ENCODE assay signal across 24 mouse cellular contexts in genomic region chr9:111453895-111454294, GRCm38 (mm10). TPM values are rescaled to one million over a fixed set of nuclear protein-coding genes. Genes with fewer than 3 reads are reported as not detected.
DNase-seq lines count a peak whose midpoint lies in the region; ATAC-seq and TF ChIP-seq lines count a peak whose summit lies in the region.
"Had no signal": no experiment of that assay in that cellular context is flagged by ENCODE, and none has a peak within 500 bp of the region (broad histone marks: within the 10 kb centered on the region; RNA-seq: fewer than 3 reads in every experiment).

No protein-coding gene starts in this region.

- H3K9me3 ChIP-seq in embryonic facial prominence, embryonic 13.5 days, result no peaks in the 10 kb centered on the region
- no peaks in the 10 kb centered on the region for H3K9me3 ChIP-seq in midbrain, embryonic 10.5 days (replicated peaks)
- H3K9me3 ChIP-seq: forebrain, embryonic 10.5 days; forebrain, embryonic 13.5 days; heart, embryonic 12.5 days; heart, embryonic 15.5 days; hindbrain, embryonic 15.5 days; intestine, embryonic 15.5 days had no signal

- DNase-seq in frontal cortex, postnatal 14 days (ENCODE audit: low spot score in 2 of 2), result no peak
- no peak for DNase-seq in layer of hippocampus, adult 2 months (ENCODE audit: low spot score in 2 of 2)
- DNase-seq in layer of hippocampus, adult 9-11 months, result no peak
- DNase-seq in cerebellum, adult 11 months, result no peak
- no peak for DNase-seq in midbrain, embryonic 10.5 days (ENCODE audit: low spot score)
- DNase-seq: adrenal gland, adult 8-10 months; adrenal gland, postnatal 25 days; cerebellum, adult 18-20 months; cerebellum, adult 9-10 months; cerebellum, postnatal 14 days; gastrocnemius, postnatal 25 days; heart, postnatal 10 days; heart, postnatal 36 days had no signal

- H3K4me3 ChIP-seq in layer of hippocampus, adult 2 months, result no peak overlapping the region
- H3K4me3 ChIP-seq in embryonic facial prominence, embryonic 13.5 days, result no peak overlapping the region
- no peak overlapping the region for H3K4me3 ChIP-seq in midbrain, embryonic 10.5 days
- H3K4me3 ChIP-seq: forebrain, embryonic 10.5 days; forebrain, embryonic 13.5 days; heart, embryonic 12.5 days; heart, embryonic 15.5 days; hindbrain, embryonic 15.5 days; intestine, embryonic 15.5 days had no signal

- H3K4me2 ChIP-seq in embryonic facial prominence, embryonic 13.5 days, result no peak overlapping the region
- H3K4me2 ChIP-seq: forebrain, embryonic 13.5 days; heart, embryonic 12.5 days; heart, embryonic 15.5 days; hindbrain, embryonic 15.5 days; intestine, embryonic 15.5 days had no signal

- H3K27ac ChIP-seq in layer of hippocampus, adult 2 months, result 0 out of 2 replicates have a peak overlapping the region, but pooled peaks have one; percentile 10
- H3K27ac ChIP-seq in embryonic facial prominence, embryonic 13.5 days, result 0 out of 2 replicates have a peak overlapping the region, but pooled peaks have one; percentile 28
- no peak overlapping the region for H3K27ac ChIP-seq in midbrain, embryonic 10.5 days (replicated peaks)
- H3K27ac ChIP-seq: forebrain, embryonic 10.5 days; forebrain, embryonic 13.5 days; heart, embryonic 15.5 days; hindbrain, embryonic 15.5 days; intestine, embryonic 15.5 days had no signal

- H3K4me1 ChIP-seq in embryonic facial prominence, embryonic 13.5 days, result peaks cover 14% of the 10 kb centered on the region
- peaks cover 4% of the 10 kb centered on the region; the same call in 1 of the 2 replicates for H3K4me1 ChIP-seq in midbrain, embryonic 10.5 days
- H3K4me1 ChIP-seq: forebrain, embryonic 10.5 days; heart, embryonic 15.5 days; hindbrain, embryonic 15.5 days; intestine, embryonic 15.5 days had no signal

- no peak overlapping the region for H3K9ac ChIP-seq in embryonic facial prominence, embryonic 13.5 days
- H3K9ac ChIP-seq: forebrain, embryonic 13.5 days; heart, embryonic 12.5 days; heart, embryonic 15.5 days; hindbrain, embryonic 15.5 days; intestine, embryonic 15.5 days had no signal

- ATAC-seq in frontal cortex, adult (ENCODE audit: low TSS enrichment), result peak; percentile 2; the same call in 1 of the 2 replicates
- no peak for ATAC-seq in embryonic facial prominence, embryonic 13.5 days (ENCODE audit: insufficient number of reproducible peaks, insufficient read depth, low FRiP score, low TSS enrichment, low read depth)
- 0 out of 2 replicates have a peak, but pooled peaks have one; percentile 55 for ATAC-seq in megakaryocyte progenitor cell, adult 5-6 weeks (replicated peaks; ENCODE audit: poor library complexity)
- ATAC-seq: activated CD4-positive, CD25-positive, alpha-beta regulatory T cell, adult 4 months; forebrain, embryonic 13.5 days; forebrain, embryonic 16.5 days; intestine, embryonic 15.5 days had no signal

- no peaks in the 10 kb centered on the region for H3K36me3 ChIP-seq in embryonic facial prominence, embryonic 13.5 days
- H3K36me3 ChIP-seq in midbrain, embryonic 10.5 days, result no peaks in the 10 kb centered on the region
- H3K36me3 ChIP-seq: forebrain, embryonic 10.5 days; heart, embryonic 12.5 days; heart, embryonic 15.5 days; hindbrain, embryonic 15.5 days; intestine, embryonic 15.5 days had no signal

- no peak for TF ChIP-seq CTCF in layer of hippocampus, adult 2 months (conservative IDR thresholded peaks at IDR 0.05)

- WGBS in embryonic facial prominence, embryonic 13.5 days, result 53% methylated on average over 3 of the region's 3 CpGs
- WGBS in midbrain, embryonic 10.5 days, result 88% methylated on average over 3 of the region's 3 CpGs

- H3K27me3 ChIP-seq in embryonic facial prominence, embryonic 13.5 days, result no peaks in the 10 kb centered on the region
- H3K27me3 ChIP-seq in midbrain, embryonic 10.5 days (ENCODE audit: low read depth, poor library complexity, severe bottlenecking), result peaks cover 4% of the 10 kb centered on the region; the same call in 1 of the 2 replicates
- H3K27me3 ChIP-seq: heart, embryonic 12.5 days; heart, embryonic 15.5 days; hindbrain, embryonic 15.5 days; intestine, embryonic 15.5 days had no signal

RNA-seq across cellular contexts. Expression of gene Dclk3, which starts 15.0 kb away (rescaled TPM):
- total RNA-seq in layer of hippocampus, adult 2 months (2021), result 10 to 100 TPM; 14.4 to 19.3 TPM
- polyA plus RNA-seq in embryonic facial prominence, embryonic 13.5 days (2015; fragmentation: Nextera tagmentation; extraction: Ambion mirVana), result 4.4 and 5.6 TPM in 2 replicates
- not detected in 2 replicates for total RNA-seq in megakaryocyte progenitor cell, adult 5-6 weeks (2015)
- total RNA-seq in megakaryocyte progenitor cell, adult 5-6 weeks (2017), result not detected in 2 replicates
- 0.15 and 0.21 TPM in 2 replicates for polyA plus RNA-seq in midbrain, embryonic 10.5 days (2016; fragmentation: Nextera tagmentation; extraction: Ambion mirVana)
- polyA plus RNA-seq: activated CD4-positive, CD25-positive, alpha-beta regulatory T cell, adult 4 months had no signal

Comparison
In these comparisons a context has a peak if more than half of its experiments do, and no peak if none do; other contexts are left out.
1. RNA of gene Dclk3, which starts 15.0 kb away (total RNA-seq): 14.4 to 19.3 TPM in layer of hippocampus, adult 2 months; not detected in megakaryocyte progenitor cell, adult 5-6 weeks; every median in the first group is over 10 times any median in the second.